ENCODE assay signal across 8 mouse cellular contexts in the genomic region with DNA sequence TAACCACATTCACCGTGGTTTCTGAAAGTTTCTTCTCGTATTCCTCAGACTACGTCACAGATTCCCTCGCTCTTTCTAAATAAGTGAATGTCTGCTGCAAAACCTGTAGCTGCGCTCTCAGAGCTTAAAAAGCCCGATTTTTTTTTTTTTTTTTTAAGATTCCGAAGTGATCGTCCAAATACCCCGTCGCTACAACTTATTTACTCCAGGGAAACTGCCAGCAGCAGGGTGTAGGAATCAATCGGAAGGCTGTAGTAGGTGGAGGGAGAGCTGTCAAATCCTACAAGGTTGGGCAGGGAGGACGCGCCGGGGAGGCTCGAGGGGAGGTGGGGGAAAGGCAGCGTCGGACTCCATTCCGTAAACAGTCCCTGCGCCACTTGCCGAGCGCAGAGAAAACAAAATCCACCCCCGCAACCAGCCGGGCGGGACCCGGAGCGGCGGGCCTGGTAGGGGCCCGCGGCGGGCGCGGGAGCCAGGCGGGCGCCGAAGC. TPM values are rescaled to one million over a fixed set of nuclear protein-coding genes. Genes with fewer than 3 reads are reported as not detected.
DNase-seq lines count a peak whose midpoint lies in the region; ATAC-seq and TF ChIP-seq lines count a peak whose summit lies in the region.

No protein-coding gene starts in this region.

- H3K27me3 ChIP-seq in intestine, embryonic 16.5 days (replicated peaks; ENCODE audit: control insufficient read depth, insufficient read depth, low read length) = no peaks in the 10 kb centered on the region
- H3K27me3 ChIP-seq in liver, adult 2 months (ENCODE audit: control insufficient read depth, insufficient read depth, low read length) = no peaks in the 10 kb centered on the region

- peak; percentile 19 for ATAC-seq in activated CD4-positive, CD25-positive, alpha-beta regulatory T cell, adult 4 months
- ATAC-seq in intestine, embryonic 16.5 days = peak; percentile 50

- no peak for TF ChIP-seq POLR2A in liver, adult 2 months (IDR thresholded peaks at IDR 0.05; ENCODE audit: extremely low read depth, insufficient read depth, low read length)

- WGBS in intestine, embryonic 16.5 days = 0% methylated on average over 31 of the region's 35 CpGs
- WGBS in liver, adult 2 months = under 1% methylated on average over 31 of the region's 35 CpGs

- H3K9me3 ChIP-seq in intestine, embryonic 16.5 days (ENCODE audit: control insufficient read depth, low read length) = no peaks in the 10 kb centered on the region

- H3K27ac ChIP-seq in intestine, embryonic 16.5 days (ENCODE audit: low read length) = peak overlapping the region; percentile 91
- H3K27ac ChIP-seq in liver, adult 2 months (replicated peaks; ENCODE audit: insufficient read depth, low read depth, low read length) = peak overlapping the region; percentile 58

- H3K9ac ChIP-seq in intestine, embryonic 16.5 days (ENCODE audit: low read depth, low read length) = peak overlapping the region; percentile 97
- H3K9ac ChIP-seq in liver, adult 2 months (ENCODE audit: low read depth, low read length) = peak overlapping the region; percentile 78

- H3K4me3 ChIP-seq in intestine, embryonic 16.5 days (ENCODE audit: low read length) = peak overlapping the region; percentile 93
- H3K4me3 ChIP-seq in liver, adult 2 months (ENCODE audit: insufficient read depth, low read depth, low read length) = peak overlapping the region; percentile 100

- H3K79me2 ChIP-seq in liver, adult 2 months (ENCODE audit: control insufficient read depth, insufficient read depth, low read length) = peaks cover 24% of the 10 kb centered on the region

- peaks cover 29% of the 10 kb centered on the region for H3K4me1 ChIP-seq in intestine, embryonic 16.5 days (ENCODE audit: control insufficient read depth, insufficient read depth, low read length)
- H3K4me1 ChIP-seq in liver, adult 2 months (ENCODE audit: control insufficient read depth, insufficient read depth, low read length) = peaks cover 17% of the 10 kb centered on the region

- H3K4me2 ChIP-seq in intestine, embryonic 16.5 days (ENCODE audit: low read depth, low read length) = peak overlapping the region; percentile 66

- TF ChIP-seq CTCF in liver, adult 2 months (IDR thresholded peaks at IDR 0.05; ENCODE audit: low read depth, low read length) = no peak

- no peaks in the 10 kb centered on the region for H3K36me3 ChIP-seq in intestine, embryonic 16.5 days (ENCODE audit: control insufficient read depth, insufficient read depth, low read length)
- peaks cover 2% of the 10 kb centered on the region; the same call in 1 of the 2 replicates for H3K36me3 ChIP-seq in liver, adult 2 months (ENCODE audit: control insufficient read depth, insufficient read depth, low read length)

- DNase-seq in 3134 (ENCODE audit: extremely low read depth, insufficient read length, low spot score) = peak; percentile 67
- peak; percentile 67 for DNase-seq in embryo, embryonic 10 days (ENCODE audit: low spot score)
- DNase-seq in gastrocnemius, adult 8-10 months (ENCODE audit: low spot score in 2 of 2) = peak; percentile 15 to 23
- DNase-seq in liver, adult 2 months (ENCODE audit: extremely low read depth, low read depth, low spot score) = peak; percentile 56
- DNase-seq in naive thymus-derived CD4-positive, alpha-beta T cell, adult 2 months (ENCODE audit: low read depth) = peak; percentile 71
- peak; percentile 70 for DNase-seq in testis, postnatal 10 days (ENCODE audit: low spot score)

RNA-seq across cellular contexts. Expression of a gene that starts 0.5 kb away (rescaled TPM):
- polyA plus RNA-seq in activated CD4-positive, CD25-positive, alpha-beta regulatory T cell, adult 4 months (2017; shearing (Covaris generic)) = 10 to 100 TPM; 26.0 to 32.0 TPM
- 10 to 100 TPM; 26.3 to 36.8 (median 31.6) TPM for total RNA-seq in gastrocnemius, adult 8-10 months (2022)
- 38.2 and 42.3 TPM in 2 replicates for polyA plus RNA-seq in intestine, embryonic 16.5 days (2015; fragmentation: Nextera tagmentation; extraction: Ambion mirVana)
- 23.0 and 23.5 TPM in 2 replicates for total RNA-seq in liver, adult 2 months (2014; rRNA removed)
- 2.9 and 4.8 TPM in 2 replicates for polyA plus RNA-seq in liver, adult 2 months (2012; rRNA removed)

RNA-seq across cellular contexts. Expression of a gene that starts 0.5 kb away (rescaled TPM):
- 100 to 1,000 TPM in 1 of 2 experiments, 10 to 100 TPM in 1; 83.0 to 101 TPM for polyA plus RNA-seq in activated CD4-positive, CD25-positive, alpha-beta regulatory T cell, adult 4 months (2017; shearing (Covaris generic))
- 10 to 100 TPM; 24.5 to 38.2 (median 30.4) TPM for total RNA-seq in gastrocnemius, adult 8-10 months (2022)
- 56.4 and 60.5 TPM in 2 replicates for polyA plus RNA-seq in intestine, embryonic 16.5 days (2015; fragmentation: Nextera tagmentation; extraction: Ambion mirVana)
- 31.5 and 37.6 TPM in 2 replicates for total RNA-seq in liver, adult 2 months (2014; rRNA removed)
- 4.1 and 4.7 TPM in 2 replicates for polyA plus RNA-seq in liver, adult 2 months (2012; rRNA removed)

Comparison
In these comparisons a context has a peak if more than half of its experiments do, and no peak if none do; other contexts are left out.
1. Peak in every context shown above with its lines: DNase-seq, ATAC-seq, H3K4me3 ChIP-seq and H3K27ac ChIP-seq.
2. DNase-seq: peak in every context shown above with its lines; median percentile 71 in naive thymus-derived CD4-positive, alpha-beta T cell, adult 2 months; 70 in testis, postnatal 10 days; 67 in 3134; 67 in embryo, embryonic 10 days; 56 in liver, adult 2 months; 19 in gastrocnemius, adult 8-10 months.
3. RNA of a gene that starts 0.5 kb away (polyA plus RNA-seq): 83.0 to 101 TPM in activated CD4-positive, CD25-positive, alpha-beta regulatory T cell, adult 4 months and 56.4 to 60.5 TPM in intestine, embryonic 16.5 days; 4.1 to 4.7 TPM in liver, adult 2 months; every median in the first group is over 10 times any median in the second.